Mouse (Mus musculus) midbrain, embryonic 14.5 days (tissue): Measurements from ENCODE around the gene Sumf1. TPM values are rescaled to one million over a fixed set of nuclear protein-coding genes. Genes with fewer than 3 reads are reported as not detected.
A peak's percentile ranks its signal among the peaks of the same experiment; 100 is the strongest.

ENCODE experiments used
- ATAC-seq: fragments of 200-750 bp; cut with Nextera tagmentation; 2 replicates; pipeline ENCODE4 v1.8.0; 2017; ENCODE audit warnings: moderate number of reproducible peaks, moderate library complexity; ENCODE audit not compliant: low FRiP score, low TSS enrichment
- DNase-seq: peaks from one replicate; pipeline ENCODE4 v3.0.0-alpha.2; 2015
- H3K27ac ChIP-seq: fragments of 300-500 bp; sonication (generic); replicated peaks from 2 replicates; pipeline ENCODE4 v1.5.1; 2014; ENCODE audit warnings: mild to moderate bottlenecking, low read depth, low read length, moderate library complexity
- H3K27me3 ChIP-seq: fragments of 300-500 bp; sonication (generic); 2 replicates; pipeline ENCODE4 v1.6.1; 2014; ENCODE audit warnings: low read length, control low read depth, mixed read lengths; ENCODE audit not compliant: control insufficient read depth, insufficient read depth
- H3K36me3 ChIP-seq: fragments of 300-500 bp; sonication (generic); 2 replicates; pipeline ENCODE4 v1.6.1; 2014; ENCODE audit warnings: low read length, control low read depth; ENCODE audit not compliant: control insufficient read depth, insufficient read depth
- H3K4me1 ChIP-seq: fragments of 300-500 bp; sonication (generic); 2 replicates; pipeline ENCODE4 v1.6.1; 2014; ENCODE audit warnings: mild to moderate bottlenecking, antibody characterized with exemption, low read length, control low read depth; ENCODE audit not compliant: control insufficient read depth, insufficient read depth
- H3K4me2 ChIP-seq: fragments of 300-500 bp; sonication (generic); 2 replicates; pipeline ENCODE4 v1.6.1; 2014; ENCODE audit warnings: mild to moderate bottlenecking, low read length, moderate library complexity
- H3K4me3 ChIP-seq: fragments of 300-500 bp; sonication (generic); replicated peaks from 2 replicates; pipeline ENCODE4 v1.5.1; 2014; ENCODE audit warnings: low read depth, low read length
- H3K9ac ChIP-seq: fragments of 300-500 bp; sonication (generic); replicated peaks from 2 replicates; pipeline ENCODE4 v1.6.1; 2014; ENCODE audit warnings: mild to moderate bottlenecking, low read length, moderate library complexity
- H3K9me3 ChIP-seq: fragments of 300-500 bp; sonication (generic); 2 replicates; pipeline ENCODE4 v1.6.1; 2016; ENCODE audit warnings: low read length, control low read depth, mixed read lengths; ENCODE audit not compliant: control insufficient read depth
- WGBS: fragments of 180-500 bp; shearing (Covaris S2); extraction: QIAGEN DNeasy Blood & Tissue Kit; methylation state at CpG from one replicate; pipeline ENCODE4 v1.1.7; 2014; 5-methylcytosine and 5-hydroxymethylcytosine counted together
- polyA plus RNA-seq: library from polyadenylated mRNA; unstranded; fragments of >200 nt; fragmentation: Nextera tagmentation; extraction: Ambion mirVana; gene quantifications from 2 replicates; pipeline ENCODE4 v1.2.1, GENCODE M21; 2014

Sumf1 gene
- polyA plus RNA-seq, 1 experiment from 2014 or later = 10.9 TPM

- no peak overlapping the region for H3K4me3 ChIP-seq
- H3K4me2 ChIP-seq = no peak overlapping the region
- WGBS = 94% methylated on average over 5 of the region's 5 CpGs
- DNase-seq = no peak
- no peak overlapping the region for H3K27ac ChIP-seq
- H3K9ac ChIP-seq = no peak overlapping the region
- H3K4me1 ChIP-seq = no peaks in the 10 kb centered on the region
- no peak for ATAC-seq
- no peaks in the 10 kb centered on the region for H3K36me3 ChIP-seq
- no peaks in the 10 kb centered on the region for H3K9me3 ChIP-seq
- H3K27me3 ChIP-seq = no peaks in the 10 kb centered on the region
Observed at GRCm38 (mm10) chr6:108132268-108132935, 53.0 kb downstream of the Sumf1 start.

DNA sequence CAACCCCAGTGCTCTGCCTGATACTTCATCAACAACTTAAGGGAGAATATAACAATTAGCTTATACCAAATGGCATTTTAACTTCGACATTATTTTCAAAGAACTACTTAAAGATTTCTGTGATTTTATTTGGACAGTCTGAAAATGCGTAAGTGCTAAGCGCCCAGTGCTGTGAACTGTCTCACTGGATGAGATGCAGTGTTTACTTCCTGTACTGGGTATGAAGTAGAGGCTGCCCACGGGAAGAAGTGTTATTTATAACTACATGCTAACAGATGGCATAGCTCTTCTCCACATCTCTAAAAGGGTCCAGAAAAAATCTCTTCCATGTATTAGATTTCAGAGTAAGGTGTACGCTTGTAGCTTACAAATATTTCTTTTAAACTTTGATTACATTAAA is 54.7 kb downstream of the Sumf1 start:
- H3K4me2 ChIP-seq = no peak overlapping the region
- H3K9ac ChIP-seq = no peak overlapping the region
- 93% methylated on average over 5 of the region's 5 CpGs for WGBS
- H3K36me3 ChIP-seq = no peaks in the 10 kb centered on the region
- no peak overlapping the region for H3K27ac ChIP-seq
- no peaks in the 10 kb centered on the region for H3K27me3 ChIP-seq
- H3K4me3 ChIP-seq = no peak overlapping the region
- no peak for DNase-seq
- ATAC-seq = no peak
- H3K9me3 ChIP-seq = no peaks in the 10 kb centered on the region
- no peaks in the 10 kb centered on the region for H3K4me1 ChIP-seq

GRCm38 (mm10) chr6:108126631-108127030 is 58.8 kb downstream of the Sumf1 start:
- H3K27ac ChIP-seq = no peak overlapping the region
- H3K4me3 ChIP-seq = no peak overlapping the region
- no peak for DNase-seq
- no peaks in the 10 kb centered on the region for H3K4me1 ChIP-seq
- whole genome bisulfite sequencing = 89% methylated on average over 3 of the region's 3 CpGs
- no peak overlapping the region for H3K9ac ChIP-seq
- no peak overlapping the region for H3K4me2 ChIP-seq
- ATAC-seq = no peak
- no peaks in the 10 kb centered on the region for H3K36me3 ChIP-seq
- no peaks in the 10 kb centered on the region for H3K9me3 ChIP-seq
- H3K27me3 ChIP-seq = no peaks in the 10 kb centered on the region

- H3K36me3 ChIP-seq = no peaks in the 10 kb centered on the region
- no peaks in the 10 kb centered on the region for H3K27me3 ChIP-seq
- no peaks in the 10 kb centered on the region for H3K4me1 ChIP-seq
- H3K9me3 ChIP-seq = no peaks in the 10 kb centered on the region
- H3K4me2 ChIP-seq = no peak overlapping the region
- no peak overlapping the region for H3K4me3 ChIP-seq
- WGBS = 82% methylated on average over 1 of the region's 1 CpGs
- no peak overlapping the region for H3K27ac ChIP-seq
- peak; percentile 19 for DNase-seq
- ATAC-seq = no peak
- H3K9ac ChIP-seq = no peak overlapping the region
Observed at GRCm38 (mm10) chr6:108125474-108125873, 59.9 kb downstream of the Sumf1 start.

DNA sequence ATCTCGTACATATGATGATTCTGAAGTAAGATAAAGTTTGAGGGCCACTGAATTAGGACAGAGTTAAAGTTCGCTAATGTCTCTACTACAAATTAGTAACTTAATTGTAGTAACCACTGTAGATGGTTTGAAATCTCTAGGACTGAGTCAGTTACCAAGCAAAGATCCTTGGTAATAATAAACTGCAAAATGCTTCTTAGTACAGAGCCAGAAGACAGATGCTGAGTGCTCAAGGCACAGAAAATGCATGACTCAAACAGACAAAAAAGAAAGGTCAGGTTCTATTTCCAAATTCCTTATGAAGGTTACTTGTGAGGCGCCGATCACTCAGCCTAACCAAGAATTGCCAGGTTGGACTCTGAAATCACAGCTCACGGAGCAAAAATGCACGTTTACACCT is 67.5 kb downstream of the Sumf1 start:
- Histone ChIP-seq H3K4me3 (no peak overlapping the region), H3K9ac (no peak overlapping the region), H3K4me1 (no peaks in the 10 kb centered on the region), H3K36me3 (no peaks in the 10 kb centered on the region), H3K27ac (no peak overlapping the region), H3K27me3 (no peaks in the 10 kb centered on the region), H3K4me2 (no peak overlapping the region), H3K9me3 (no peaks in the 10 kb centered on the region)
- no peak for ATAC-seq
- no peak for DNase-seq
- 94% methylated on average over 6 of the region's 6 CpGs for WGBS

- Histone ChIP-seq H3K27me3 (no peaks in the 10 kb centered on the region), H3K4me1 (no peaks in the 10 kb centered on the region), H3K4me2 (no peak overlapping the region), H3K9ac (no peak overlapping the region), H3K4me3 (no peak overlapping the region), H3K27ac (no peak overlapping the region), H3K9me3 (no peaks in the 10 kb centered on the region), H3K36me3 (no peaks in the 10 kb centered on the region)
- WGBS = 96% methylated on average over 1 of the region's 1 CpGs
- no peak for DNase-seq
- no peak for ATAC-seq
Observed at GRCm38 (mm10) chr6:108114971-108115370, 70.4 kb downstream of the Sumf1 start.

- Histone ChIP-seq H3K9ac (no peak overlapping the region), H3K27me3 (no peaks in the 10 kb centered on the region), H3K4me3 (no peak overlapping the region), H3K4me2 (no peak overlapping the region), H3K4me1 (no peaks in the 10 kb centered on the region), H3K9me3 (no peaks in the 10 kb centered on the region), H3K36me3 (0 out of 2 replicates have a peak, but pooled peaks cover 4% of the 10 kb centered on the region), H3K27ac (no peak overlapping the region)
- ATAC-seq (no peak), DNase-seq (no peak)
Observed at GRCm38 (mm10) chr6:108111693-108112092, 73.7 kb downstream of the Sumf1 start.

DNA sequence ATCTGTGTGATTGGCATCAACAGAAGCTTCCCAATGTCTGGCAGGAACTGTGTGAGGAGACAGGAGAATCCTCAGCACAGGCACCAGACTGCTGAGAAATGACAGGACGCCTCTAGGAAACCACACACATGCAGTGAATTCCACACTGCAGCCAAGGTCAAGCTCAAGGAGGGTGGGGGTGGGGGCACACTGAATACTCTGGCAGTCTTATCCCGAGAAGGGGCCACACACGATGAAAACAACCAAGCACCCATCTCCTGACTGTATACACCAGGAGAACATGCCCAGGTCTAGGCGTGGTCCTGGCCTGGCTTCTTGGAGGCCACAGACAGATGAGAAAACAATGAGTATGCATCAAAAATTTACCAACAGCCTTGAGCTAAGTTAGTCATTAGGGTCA is 75.0 kb downstream of the Sumf1 start:
- WGBS = 83% methylated on average over 4 of the region's 4 CpGs
- Histone ChIP-seq H3K9me3 (no peaks in the 10 kb centered on the region), H3K4me1 (no peaks in the 10 kb centered on the region), H3K27ac (no peak overlapping the region), H3K27me3 (no peaks in the 10 kb centered on the region), H3K4me3 (no peak overlapping the region), H3K36me3 (0 out of 2 replicates have a peak, but pooled peaks cover 4% of the 10 kb centered on the region), H3K9ac (no peak overlapping the region), H3K4me2 (no peak overlapping the region)
- ATAC-seq = no peak
- no peak for DNase-seq

- H3K27me3 ChIP-seq = no peaks in the 10 kb centered on the region
- H3K4me2 ChIP-seq = no peak overlapping the region
- H3K9me3 ChIP-seq = no peaks in the 10 kb centered on the region
- no peak overlapping the region for H3K9ac ChIP-seq
- no peak for DNase-seq
- H3K27ac ChIP-seq = no peak overlapping the region
- ATAC-seq = no peak
- H3K4me3 ChIP-seq = no peak overlapping the region
- no peaks in the 10 kb centered on the region for H3K4me1 ChIP-seq
- H3K36me3 ChIP-seq = 0 out of 2 replicates have a peak, but pooled peaks cover 4% of the 10 kb centered on the region
Observed at GRCm38 (mm10) chr6:108107376-108107775, 78.0 kb downstream of the Sumf1 start.
